Mouse (Mus musculus): ENCODE measurements at regions not wholly inside any gene's neighbourhood (a gene's known extent, or its start where the extent isn't known, plus 50 kb on each side); places are given as distances from the start of the nearest gene placed in this dataset.

DNA sequence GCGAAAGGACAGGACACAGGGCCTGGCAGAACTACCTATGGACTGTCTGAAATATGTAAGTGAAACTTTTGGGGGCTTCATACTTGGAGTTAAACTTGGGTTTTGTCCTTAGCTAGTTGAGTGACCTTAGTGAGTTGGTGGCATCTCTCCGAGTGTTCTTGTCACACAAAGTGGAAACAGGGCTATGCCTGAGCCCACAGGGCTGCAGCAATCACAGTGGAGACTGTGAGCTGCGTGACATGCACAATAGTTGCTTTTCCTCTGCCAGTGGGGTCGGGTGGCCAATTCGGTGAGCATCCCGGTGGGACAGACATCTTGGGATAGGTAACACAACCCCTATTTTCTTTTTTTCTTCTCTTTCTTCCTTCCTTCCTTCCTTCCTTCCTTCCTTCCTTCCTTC lies 61.5 kb upstream of the Prickle1 start:
- H3K36me3 ChIP-seq (ENCODE audit: insufficient read depth, low read length), result no peaks in the 10 kb centered on the region
- H3K27me3 ChIP-seq (ENCODE audit: insufficient read depth, low read length), result peaks cover 7% of the 10 kb centered on the region; the same call in 1 of the 2 replicates
- peaks cover 5% of the 10 kb centered on the region; the same call in 1 of the 2 replicates for H3K9me3 ChIP-seq (ENCODE audit: low read length)
- no peak overlapping the region for H3K4me3 ChIP-seq (replicated peaks; ENCODE audit: low read length)
- no peak for TF ChIP-seq POU5F1 (IDR thresholded peaks at IDR 0.05; ENCODE audit: borderline replicate concordance, low read length)
- TF ChIP-seq CTCF (conservative IDR thresholded peaks at IDR 0.05; ENCODE audit: low read length), result no peak
- TF ChIP-seq NANOG (IDR thresholded peaks at IDR 0.05; ENCODE audit: borderline replicate concordance, low read length), result no peak
- no peaks in the 10 kb centered on the region for H3K4me1 ChIP-seq (replicated peaks; ENCODE audit: low read depth, low read length)

GRCm38 (mm10) chr15:93656713-93657112 lies 61.0 kb upstream of the Prickle1 start:
- H3K36me3 ChIP-seq (ENCODE audit: insufficient read depth, low read length), result no peaks in the 10 kb centered on the region
- TF ChIP-seq CTCF (conservative IDR thresholded peaks at IDR 0.05; ENCODE audit: low read length) (no peak), POU5F1 (IDR thresholded peaks at IDR 0.05; ENCODE audit: borderline replicate concordance, low read length) (no peak), NANOG (IDR thresholded peaks at IDR 0.05; ENCODE audit: borderline replicate concordance, low read length) (no peak)

DNA sequence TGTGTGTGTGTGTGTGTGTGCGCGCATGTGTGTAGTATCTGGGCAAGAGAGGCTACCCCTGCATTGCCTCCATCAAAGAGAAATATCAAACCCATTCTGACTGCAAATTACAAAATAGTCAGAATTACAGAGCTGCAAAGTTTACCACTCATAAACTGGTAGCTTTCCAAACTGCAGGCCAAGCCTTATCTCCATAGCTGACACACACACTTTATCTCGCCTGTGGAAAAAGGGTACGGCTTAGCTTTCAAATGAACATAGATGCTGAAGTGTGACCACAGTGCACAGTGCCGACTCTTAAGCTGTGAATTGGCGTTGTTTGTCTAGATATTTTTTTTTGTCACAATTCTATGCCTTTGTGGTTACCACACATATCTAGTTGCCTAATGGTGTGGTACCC lies 60.1 kb upstream of the Prickle1 start:
- Histone ChIP-seq H3K27me3 (ENCODE audit: insufficient read depth, low read length) (peaks cover 7% of the 10 kb centered on the region; the same call in 1 of the 2 replicates), H3K9me3 (ENCODE audit: low read length) (0 out of 2 replicates have a peak, but pooled peaks cover 6% of the 10 kb centered on the region), H3K4me1 (replicated peaks; ENCODE audit: low read depth, low read length) (no peaks in the 10 kb centered on the region), H3K4me3 (replicated peaks; ENCODE audit: low read length) (no peak overlapping the region), H3K36me3 (ENCODE audit: insufficient read depth, low read length) (no peaks in the 10 kb centered on the region)
- TF ChIP-seq CTCF (conservative IDR thresholded peaks at IDR 0.05; ENCODE audit: low read length) (no peak), NANOG (IDR thresholded peaks at IDR 0.05; ENCODE audit: borderline replicate concordance, low read length) (no peak), POU5F1 (IDR thresholded peaks at IDR 0.05; ENCODE audit: borderline replicate concordance, low read length) (no peak)

More at GRCm38 (mm10) chr15:93656713-93657112, 61.0 kb upstream of the Prickle1 start:
- peaks cover 7% of the 10 kb centered on the region; the same call in 1 of the 2 replicates for H3K27me3 ChIP-seq (ENCODE audit: insufficient read depth, low read length)
- H3K9me3 ChIP-seq (ENCODE audit: low read length), result peaks cover under 1% of the 10 kb centered on the region; the same call in 1 of the 2 replicates
- H3K4me1 ChIP-seq (replicated peaks; ENCODE audit: low read depth, low read length), result no peaks in the 10 kb centered on the region
- H3K4me3 ChIP-seq (replicated peaks; ENCODE audit: low read length), result no peak overlapping the region

GRCm38 (mm10) chr15:93655243-93655642 lies 59.6 kb upstream of the Prickle1 start:
- no peak for TF ChIP-seq NANOG (IDR thresholded peaks at IDR 0.05; ENCODE audit: borderline replicate concordance, low read length)
- TF ChIP-seq CTCF (conservative IDR thresholded peaks at IDR 0.05; ENCODE audit: low read length), result no peak
- TF ChIP-seq POU5F1 (IDR thresholded peaks at IDR 0.05; ENCODE audit: borderline replicate concordance, low read length), result no peak
- Histone ChIP-seq H3K27me3 (ENCODE audit: insufficient read depth, low read length) (peaks cover 7% of the 10 kb centered on the region; the same call in 1 of the 2 replicates), H3K9me3 (ENCODE audit: low read length) (peaks cover 6% of the 10 kb centered on the region; the same call in 1 of the 2 replicates), H3K4me3 (replicated peaks; ENCODE audit: low read length) (no peak overlapping the region), H3K36me3 (ENCODE audit: insufficient read depth, low read length) (no peaks in the 10 kb centered on the region), H3K4me1 (replicated peaks; ENCODE audit: low read depth, low read length) (no peaks in the 10 kb centered on the region)

DNA sequence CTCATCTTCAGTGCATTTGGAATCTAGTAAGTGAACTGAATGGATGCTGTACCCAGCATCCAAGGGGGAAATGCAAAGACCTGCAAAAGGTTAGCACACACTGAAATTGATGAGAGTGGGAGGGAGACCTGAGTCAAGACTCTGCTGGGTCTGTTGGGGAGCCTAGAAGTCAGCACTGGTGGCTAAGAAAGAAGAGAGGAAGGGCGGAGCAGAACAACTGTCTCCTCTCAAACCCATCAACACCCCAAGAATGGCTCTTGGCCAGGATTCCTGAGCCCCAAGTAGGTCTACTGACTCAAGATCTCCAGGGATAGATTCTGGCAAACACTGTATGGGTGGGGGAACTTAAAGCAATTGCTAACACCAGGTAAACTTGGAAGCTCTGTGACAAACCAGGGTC lies 57.7 kb upstream of the Prickle1 start:
- Histone ChIP-seq H3K36me3 (ENCODE audit: insufficient read depth, low read length) (no peaks in the 10 kb centered on the region), H3K9me3 (ENCODE audit: low read length) (peaks cover 6% of the 10 kb centered on the region; the same call in 1 of the 2 replicates), H3K4me1 (replicated peaks; ENCODE audit: low read depth, low read length) (no peaks in the 10 kb centered on the region), H3K27me3 (ENCODE audit: insufficient read depth, low read length) (peaks cover 7% of the 10 kb centered on the region; the same call in 1 of the 2 replicates), H3K4me3 (replicated peaks; ENCODE audit: low read length) (no peak overlapping the region)
- TF ChIP-seq NANOG (IDR thresholded peaks at IDR 0.05; ENCODE audit: borderline replicate concordance, low read length) (no peak), POU5F1 (IDR thresholded peaks at IDR 0.05; ENCODE audit: borderline replicate concordance, low read length) (no peak), CTCF (conservative IDR thresholded peaks at IDR 0.05; ENCODE audit: low read length) (no peak)

- H3K4me1 ChIP-seq (replicated peaks; ENCODE audit: low read depth, low read length), result no peaks in the 10 kb centered on the region
- H3K27me3 ChIP-seq (ENCODE audit: insufficient read depth, low read length), result peaks cover 4% of the 10 kb centered on the region; the same call in 1 of the 2 replicates
- no peak overlapping the region for H3K4me3 ChIP-seq (replicated peaks; ENCODE audit: low read length)
- H3K9me3 ChIP-seq (ENCODE audit: low read length), result peaks cover 6% of the 10 kb centered on the region; the same call in 1 of the 2 replicates
- TF ChIP-seq POU5F1 (IDR thresholded peaks at IDR 0.05; ENCODE audit: borderline replicate concordance, low read length), result no peak
- no peak for TF ChIP-seq CTCF (conservative IDR thresholded peaks at IDR 0.05; ENCODE audit: low read length)
- no peak for TF ChIP-seq NANOG (IDR thresholded peaks at IDR 0.05; ENCODE audit: borderline replicate concordance, low read length)
- no peaks in the 10 kb centered on the region for H3K36me3 ChIP-seq (ENCODE audit: insufficient read depth, low read length)
These were observed 55.5 kb upstream of the Prickle1 start for GRCm38 (mm10) chr15:93650981-93651757.

- no peak for TF ChIP-seq POU5F1 (IDR thresholded peaks at IDR 0.05; ENCODE audit: borderline replicate concordance, low read length)
- TF ChIP-seq NANOG (IDR thresholded peaks at IDR 0.05; ENCODE audit: borderline replicate concordance, low read length), result no peak
- no peak for TF ChIP-seq CTCF (conservative IDR thresholded peaks at IDR 0.05; ENCODE audit: low read length)
- H3K4me3 ChIP-seq (replicated peaks; ENCODE audit: low read length), result no peak overlapping the region
- H3K4me1 ChIP-seq (replicated peaks; ENCODE audit: low read depth, low read length), result no peaks in the 10 kb centered on the region
- H3K9me3 ChIP-seq (ENCODE audit: low read length), result peaks cover 6% of the 10 kb centered on the region; the same call in 1 of the 2 replicates
- no peaks in the 10 kb centered on the region for H3K27me3 ChIP-seq (ENCODE audit: insufficient read depth, low read length)
- H3K36me3 ChIP-seq (ENCODE audit: insufficient read depth, low read length), result no peaks in the 10 kb centered on the region
These were observed 54.4 kb upstream of the Prickle1 start for GRCm38 (mm10) chr15:93650009-93650522.

GRCm38 (mm10) chr15:93648646-93649045 lies 53.0 kb upstream of the Prickle1 start:
- no peaks in the 10 kb centered on the region for H3K4me1 ChIP-seq (replicated peaks; ENCODE audit: low read depth, low read length)
- H3K36me3 ChIP-seq (ENCODE audit: insufficient read depth, low read length), result no peaks in the 10 kb centered on the region
- H3K4me3 ChIP-seq (replicated peaks; ENCODE audit: low read length), result no peak overlapping the region
- TF ChIP-seq NANOG (IDR thresholded peaks at IDR 0.05; ENCODE audit: borderline replicate concordance, low read length) (no peak), CTCF (conservative IDR thresholded peaks at IDR 0.05; ENCODE audit: low read length) (no peak), POU5F1 (IDR thresholded peaks at IDR 0.05; ENCODE audit: borderline replicate concordance, low read length) (no peak)
- H3K9me3 ChIP-seq (ENCODE audit: low read length), result peaks cover 6% of the 10 kb centered on the region; the same call in 1 of the 2 replicates
- H3K27me3 ChIP-seq (ENCODE audit: insufficient read depth, low read length), result no peaks in the 10 kb centered on the region

Measured in E14TG2a.4 (cell line).